Mouse (Mus musculus): Measurements from ENCODE around the gene 1700018B08Rik. TPM values are rescaled to one million over a fixed set of nuclear protein-coding genes. Genes with fewer than 3 reads are reported as not detected.

Gene 1700018B08Rik
- 0.24 TPM in 1 of 2 replicates, not detected in the other for polyA plus RNA-seq (2014; fragmentation: Nextera tagmentation; extraction: Ambion mirVana)

GRCm38 (mm10) chr8:121544276-121544785 is at the start of gene 1700018B08Rik:
Gene 1700018B08Rik (minus strand): TSS chr8:121544320.
- H3K9ac ChIP-seq (ENCODE audit: low read depth, low read length) = no peak within 1 kb of the TSS; the same call in 1 of the 2 replicates
- 72% methylated on average over 12 of the region's 12 CpGs for WGBS (ENCODE audit: insufficient replicate concordance)

GRCm38 (mm10) chr8:121593293-121593692 is 49.2 kb upstream of the 1700018B08Rik start:
- Histone ChIP-seq H3K27me3 (ENCODE audit: control insufficient read depth, insufficient read depth, low read length) (no peaks in the 10 kb centered on the region), H3K4me2 (no peak overlapping the region), H3K27ac (ENCODE audit: low read depth, low read length) (no peak overlapping the region), H3K4me3 (ENCODE audit: low read depth, low read length) (no peak overlapping the region), H3K36me3 (ENCODE audit: control insufficient read depth, insufficient read depth, low read length) (peaks cover 15% of the 10 kb centered on the region), H3K9me3 (replicated peaks; ENCODE audit: control insufficient read depth, low read length) (no peaks in the 10 kb centered on the region), H3K4me1 (ENCODE audit: control insufficient read depth, insufficient read depth, low read length) (peaks cover 13% of the 10 kb centered on the region), H3K9ac (ENCODE audit: low read depth, low read length) (no peak overlapping the region)
- ATAC-seq (replicated peaks; ENCODE audit: insufficient number of reproducible peaks, low FRiP score, low TSS enrichment) = no peak
- whole genome bisulfite sequencing (ENCODE audit: insufficient replicate concordance) = 89% methylated on average over 5 of the region's 5 CpGs

More at GRCm38 (mm10) chr8:121544276-121544785, at the start of gene 1700018B08Rik:
- ATAC-seq (replicated peaks; ENCODE audit: insufficient number of reproducible peaks, low FRiP score, low TSS enrichment) = no peak
- Histone ChIP-seq H3K9me3 (replicated peaks; ENCODE audit: control insufficient read depth, low read length) (no peaks in the 10 kb centered on the region), H3K36me3 (ENCODE audit: control insufficient read depth, insufficient read depth, low read length) (no peaks in the 10 kb centered on the region), H3K4me1 (ENCODE audit: control insufficient read depth, insufficient read depth, low read length) (no peaks in the 10 kb centered on the region), H3K27me3 (ENCODE audit: control insufficient read depth, insufficient read depth, low read length) (peaks cover 17% of the 10 kb centered on the region), H3K4me3 (ENCODE audit: low read depth, low read length) (no peak within 1 kb of the TSS), H3K4me2 (no peak within 1 kb of the TSS), H3K27ac (ENCODE audit: low read depth, low read length) (no peak within 1 kb of the TSS)

- 14% methylated on average over 20 of the region's 20 CpGs for WGBS (ENCODE audit: insufficient replicate concordance)
- ATAC-seq (replicated peaks; ENCODE audit: insufficient number of reproducible peaks, low FRiP score, low TSS enrichment) = no peak
- Histone ChIP-seq H3K4me1 (ENCODE audit: control insufficient read depth, insufficient read depth, low read length) (peaks cover 13% of the 10 kb centered on the region), H3K9me3 (replicated peaks; ENCODE audit: control insufficient read depth, low read length) (no peaks in the 10 kb centered on the region), H3K9ac (ENCODE audit: low read depth, low read length) (peak overlapping the region; percentile 91), H3K4me3 (ENCODE audit: low read depth, low read length) (peak overlapping the region; percentile 98), H3K27me3 (ENCODE audit: control insufficient read depth, insufficient read depth, low read length) (no peaks in the 10 kb centered on the region), H3K4me2 (peak overlapping the region; percentile 94), H3K27ac (ENCODE audit: low read depth, low read length) (peak overlapping the region; percentile 35; the same call in 1 of the 2 replicates), H3K36me3 (ENCODE audit: control insufficient read depth, insufficient read depth, low read length) (peaks cover 10% of the 10 kb centered on the region)
These were observed 47.3 kb upstream of the 1700018B08Rik start for GRCm38 (mm10) chr8:121591178-121592066.

- peak within 1 kb of the TSS; percentile 91 for H3K9ac ChIP-seq (ENCODE audit: low read depth, low read length)
- WGBS (ENCODE audit: insufficient replicate concordance) = under 1% methylated on average over 94 of the region's 94 CpGs
- ATAC-seq (replicated peaks; ENCODE audit: insufficient number of reproducible peaks, low FRiP score, low TSS enrichment) = peak; percentile 81
- H3K27ac ChIP-seq (ENCODE audit: low read depth, low read length) = peak within 1 kb of the TSS; percentile 60
- H3K27me3 ChIP-seq (ENCODE audit: control insufficient read depth, insufficient read depth, low read length) = no peaks in the 10 kb centered on the region
- H3K4me1 ChIP-seq (ENCODE audit: control insufficient read depth, insufficient read depth, low read length) = peaks cover 13% of the 10 kb centered on the region
- peaks cover 6% of the 10 kb centered on the region; the same call in 1 of the 2 replicates for H3K36me3 ChIP-seq (ENCODE audit: control insufficient read depth, insufficient read depth, low read length)
- peak within 1 kb of the TSS; percentile 98 for H3K4me3 ChIP-seq (ENCODE audit: low read depth, low read length)
- peak within 1 kb of the TSS; percentile 94 for H3K4me2 ChIP-seq
- H3K9me3 ChIP-seq (replicated peaks; ENCODE audit: control insufficient read depth, low read length) = no peaks in the 10 kb centered on the region
These were observed 46.4 kb upstream of the 1700018B08Rik start, which contains the start of gene Map1lc3b for GRCm38 (mm10) chr8:121590203-121591177. Gene Map1lc3b (plus strand): TSS chr8:121590361.

GRCm38 (mm10) chr8:121589205-121589726 is 45.1 kb upstream of the 1700018B08Rik start:
- WGBS (ENCODE audit: insufficient replicate concordance) = 29% methylated on average over 2 of the region's 2 CpGs
- Histone ChIP-seq H3K4me3 (ENCODE audit: low read depth, low read length) (peak overlapping the region; percentile 98; the same call in 1 of the 2 replicates), H3K4me2 (peak overlapping the region; percentile 94)

GRCm38 (mm10) chr8:121588750-121589149 is 44.6 kb upstream of the 1700018B08Rik start:
- no peak for ATAC-seq (replicated peaks; ENCODE audit: insufficient number of reproducible peaks, low FRiP score, low TSS enrichment)
- Histone ChIP-seq H3K36me3 (ENCODE audit: control insufficient read depth, insufficient read depth, low read length) (no peaks in the 10 kb centered on the region), H3K4me1 (ENCODE audit: control insufficient read depth, insufficient read depth, low read length) (peaks cover 13% of the 10 kb centered on the region), H3K4me2 (no peak overlapping the region; the same call in 1 of the 2 replicates), H3K9me3 (replicated peaks; ENCODE audit: control insufficient read depth, low read length) (no peaks in the 10 kb centered on the region), H3K4me3 (ENCODE audit: low read depth, low read length) (no peak overlapping the region), H3K27ac (ENCODE audit: low read depth, low read length) (peak overlapping the region; percentile 60), H3K27me3 (ENCODE audit: control insufficient read depth, insufficient read depth, low read length) (no peaks in the 10 kb centered on the region), H3K9ac (ENCODE audit: low read depth, low read length) (no peak overlapping the region)
- WGBS (ENCODE audit: insufficient replicate concordance) = 71% methylated on average over 4 of the region's 4 CpGs

More at GRCm38 (mm10) chr8:121589205-121589726, 45.1 kb upstream of the 1700018B08Rik start:
- Histone ChIP-seq H3K9me3 (replicated peaks; ENCODE audit: control insufficient read depth, low read length) (no peaks in the 10 kb centered on the region), H3K9ac (ENCODE audit: low read depth, low read length) (0 out of 2 replicates have a peak overlapping the region, but pooled peaks have one; percentile 16), H3K27ac (ENCODE audit: low read depth, low read length) (peak overlapping the region; percentile 60), H3K27me3 (ENCODE audit: control insufficient read depth, insufficient read depth, low read length) (no peaks in the 10 kb centered on the region), H3K4me1 (ENCODE audit: control insufficient read depth, insufficient read depth, low read length) (peaks cover 13% of the 10 kb centered on the region), H3K36me3 (ENCODE audit: control insufficient read depth, insufficient read depth, low read length) (no peaks in the 10 kb centered on the region; the same call in 1 of the 2 replicates)
- no peak for ATAC-seq (replicated peaks; ENCODE audit: insufficient number of reproducible peaks, low FRiP score, low TSS enrichment)

- Histone ChIP-seq H3K4me2 (peak overlapping the region; percentile 56), H3K36me3 (ENCODE audit: control insufficient read depth, insufficient read depth, low read length) (no peaks in the 10 kb centered on the region), H3K9ac (ENCODE audit: low read depth, low read length) (peak overlapping the region; percentile 64), H3K27ac (ENCODE audit: low read depth, low read length) (no peak overlapping the region; the same call in 1 of the 2 replicates), H3K9me3 (replicated peaks; ENCODE audit: control insufficient read depth, low read length) (no peaks in the 10 kb centered on the region), H3K4me1 (ENCODE audit: control insufficient read depth, insufficient read depth, low read length) (peaks cover 4% of the 10 kb centered on the region; the same call in 1 of the 2 replicates), H3K4me3 (ENCODE audit: low read depth, low read length) (peak overlapping the region; percentile 51), H3K27me3 (ENCODE audit: control insufficient read depth, insufficient read depth, low read length) (no peaks in the 10 kb centered on the region)
- peak; percentile 93 for ATAC-seq (replicated peaks; ENCODE audit: insufficient number of reproducible peaks, low FRiP score, low TSS enrichment)
- WGBS (ENCODE audit: insufficient replicate concordance) = under 1% methylated on average over 47 of the region's 47 CpGs
These were observed 41.2 kb upstream of the 1700018B08Rik start for GRCm38 (mm10) chr8:121585159-121585825.

Data from heart, embryonic 11.5 days (tissue).